Mouse (Mus musculus) brain, embryonic 14.5 days (tissue): ENCODE measurements at regions not wholly inside any gene's neighbourhood (a gene's known extent, or its start where the extent isn't known, plus 50 kb on each side); places are given as distances from the start of the nearest gene placed in this dataset.

ENCODE experiments used
- CTCF ChIP-seq: fragments of 200-500 bp; IDR thresholded peaks from 2 replicates; pipeline ENCODE4 v1.5.1; 2012; ENCODE audit warnings: inconsistent platforms, mild to moderate bottlenecking, moderate library complexity, borderline replicate concordance; ENCODE audit not compliant: insufficient read depth, insufficient read length; ENCODE audit errors: extremely low read depth
- POLR2A ChIP-seq: fragments of 200-500 bp; IDR thresholded peaks from 2 replicates; pipeline ENCODE4 v1.6.1; 2012; ENCODE audit warnings: mild to moderate bottlenecking, inconsistent platforms, borderline replicate concordance; ENCODE audit not compliant: poor library complexity, insufficient read depth, insufficient read length, severe bottlenecking; ENCODE audit errors: extremely low read depth

DNA sequence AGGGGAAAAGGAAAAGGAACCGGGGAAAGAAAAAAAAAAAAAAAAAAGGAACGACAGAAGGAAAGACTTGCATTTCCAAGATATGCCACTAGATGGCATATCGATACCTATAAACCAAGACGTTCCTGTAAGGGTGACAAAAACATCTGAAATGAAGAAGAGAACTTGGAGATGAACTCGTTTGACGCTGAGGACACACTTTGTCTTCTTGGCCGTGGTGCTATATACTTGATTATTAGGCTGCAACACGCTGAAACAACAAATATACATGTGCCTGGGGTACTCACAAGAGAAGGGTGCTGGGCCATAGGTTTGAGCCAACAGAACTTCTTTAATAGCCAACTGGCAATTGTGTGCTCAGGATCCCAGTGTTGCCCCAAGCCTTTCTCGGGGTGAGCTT, 71.2 kb upstream of the Gm34302 start:
- TF ChIP-seq POLR2A (no peak), CTCF (no peak)
